Mouse (Mus musculus) regulatory T cell (primary cell): ENCODE results near the gene Zfp956.

Source experiments
- in situ Hi-C: fragments of 300-600 bp; cut with MboI, MseI; formaldehyde crosslinking; loops from one replicate; pipeline ENCODE4 v1.15.1; 2025; ENCODE audit warnings: high pct_unique_total_duplicates

Zfp956 gene

DNA sequence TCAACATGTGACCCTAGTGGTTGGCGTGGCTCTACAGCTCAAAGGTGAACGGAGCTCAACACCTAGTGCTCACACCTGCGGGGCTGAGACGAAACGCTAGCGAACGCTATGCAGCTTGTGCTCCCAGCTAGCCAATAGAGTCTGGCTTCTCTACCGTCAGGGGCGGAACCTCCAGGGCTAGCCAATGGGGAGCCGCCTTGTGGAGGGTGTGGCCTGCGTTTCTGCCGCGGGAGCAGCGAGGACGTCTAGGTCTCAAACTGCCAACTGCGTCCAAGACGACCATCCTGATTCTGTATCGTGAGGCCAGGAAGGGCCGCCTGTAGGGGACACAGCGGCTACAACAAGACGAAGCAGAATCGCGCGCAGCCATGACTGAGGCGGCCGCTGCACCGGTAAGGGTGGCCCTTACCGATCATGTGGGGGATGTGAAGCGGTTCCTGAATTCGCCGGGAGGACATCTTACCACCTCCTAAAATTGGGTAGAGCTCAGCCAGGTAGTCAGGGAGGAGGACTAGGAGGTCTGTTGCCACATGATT, at the start of gene Zfp956:
Gene Zfp956 (plus strand): TSS at position 200 of the 536 bp plus-strand sequence.
- in situ Hi-C loops = no loop called here

GRCm38 (mm10) chr6:47903587-47903986, 49.6 kb upstream of the Zfp956 start:
- in situ Hi-C loops = no loop called here

DNA sequence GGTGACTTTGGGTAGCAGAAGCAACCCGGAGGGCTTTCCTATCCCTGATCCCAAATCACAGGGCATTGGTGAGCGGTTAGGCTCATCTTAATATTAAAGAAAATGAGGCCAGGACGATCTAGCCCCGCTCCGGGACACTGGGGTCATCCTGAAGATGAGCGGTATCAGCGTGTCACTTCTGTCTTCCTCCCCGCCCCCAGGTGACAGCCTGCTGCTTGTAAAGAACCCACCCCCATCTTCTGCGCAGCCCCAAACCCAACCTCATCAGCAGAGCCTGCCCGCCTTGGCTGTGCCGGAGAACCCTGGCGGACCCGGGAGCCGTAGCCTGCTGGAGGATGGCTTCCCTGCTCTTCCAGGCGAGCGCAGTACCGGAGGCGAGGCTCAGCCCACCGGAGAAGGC, 48.8 kb upstream of the Zfp956 start:
- in situ Hi-C loops = no loop called here

DNA sequence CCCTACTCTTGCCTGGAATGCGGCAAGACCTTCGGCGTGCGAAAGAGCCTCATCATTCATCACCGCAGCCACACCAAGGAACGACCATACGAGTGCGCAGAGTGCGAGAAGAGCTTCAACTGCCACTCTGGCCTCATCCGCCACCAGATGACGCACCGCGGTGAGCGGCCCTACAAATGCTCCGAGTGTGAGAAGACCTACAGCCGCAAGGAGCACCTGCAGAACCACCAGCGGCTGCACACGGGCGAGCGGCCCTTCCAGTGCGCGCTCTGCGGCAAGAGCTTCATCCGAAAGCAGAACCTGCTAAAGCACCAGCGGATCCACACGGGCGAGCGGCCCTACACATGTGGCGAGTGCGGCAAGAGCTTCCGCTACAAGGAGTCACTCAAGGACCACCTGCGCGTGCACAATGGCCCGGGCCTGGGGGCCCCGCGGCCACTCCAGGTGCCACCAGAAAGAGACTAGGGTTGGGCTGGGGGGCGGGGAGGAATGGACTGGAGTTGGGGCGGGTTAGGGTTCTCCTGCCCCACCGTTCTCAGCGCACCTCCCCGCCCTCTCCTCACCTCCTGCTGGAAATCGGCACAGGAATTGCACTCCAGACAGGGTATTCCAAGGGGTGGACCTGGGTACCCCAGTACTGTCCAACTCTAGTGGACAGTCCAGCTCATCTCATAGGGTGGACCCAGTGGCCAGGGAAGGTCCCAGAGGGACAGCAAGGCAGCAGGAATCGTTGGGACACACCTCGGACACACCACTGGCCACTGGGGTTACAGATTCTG, 48.1 kb upstream of the Zfp956 start:
- in situ Hi-C loops = no loop called here

GRCm38 (mm10) chr6:47906326-47906725, 46.9 kb upstream of the Zfp956 start:
- in situ Hi-C loops = no loop called here

GRCm38 (mm10) chr6:47909007-47909406, 44.2 kb upstream of the Zfp956 start:
- in situ Hi-C loops = no loop called here

DNA sequence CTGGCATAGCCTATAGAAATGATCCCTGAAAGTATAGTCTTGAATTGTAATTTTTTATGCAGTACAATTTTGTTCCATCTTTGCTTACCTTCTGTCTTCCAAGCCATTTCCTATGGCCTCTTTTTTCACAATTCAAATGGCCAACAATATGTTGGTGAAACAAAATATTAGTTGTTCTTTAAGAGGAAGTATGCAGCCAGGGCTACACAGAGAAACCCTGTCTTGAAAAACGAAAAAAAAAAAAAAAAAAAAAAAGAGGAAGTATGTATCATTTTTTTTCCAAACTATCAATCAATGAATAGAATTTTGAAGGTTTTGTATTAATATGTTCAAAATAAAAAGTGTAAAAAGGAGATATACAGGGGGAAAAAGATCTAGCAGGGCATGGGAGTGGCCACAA, 41.5 kb upstream of the Zfp956 start:
- in situ Hi-C loops = no loop called here

DNA sequence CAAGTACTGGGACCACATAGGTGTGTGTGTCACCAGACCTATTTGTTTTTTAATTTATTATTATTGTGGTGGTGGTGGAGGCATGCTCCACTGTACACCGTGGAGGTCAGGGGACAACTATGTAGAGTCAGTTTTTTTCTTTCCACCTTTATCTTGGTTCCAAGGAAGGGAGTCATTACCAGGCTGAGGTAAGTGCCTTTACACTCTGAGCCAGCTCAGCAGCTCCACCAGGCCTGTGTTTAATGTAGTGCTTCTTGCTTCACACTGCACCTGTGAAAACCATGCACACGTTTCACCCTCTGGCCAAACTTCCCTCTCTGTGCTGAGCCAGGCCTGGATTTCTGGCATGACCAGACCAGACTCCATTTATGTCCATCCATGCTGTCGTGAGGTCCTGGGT, 40.2 kb upstream of the Zfp956 start:
- in situ Hi-C loops = no loop called here

GRCm38 (mm10) chr6:47917051-47917450, 36.1 kb upstream of the Zfp956 start:
- in situ Hi-C loops = no loop called here

GRCm38 (mm10) chr6:47918768-47919274, 34.4 kb upstream of the Zfp956 start:
- in situ Hi-C loops = no loop called here

DNA sequence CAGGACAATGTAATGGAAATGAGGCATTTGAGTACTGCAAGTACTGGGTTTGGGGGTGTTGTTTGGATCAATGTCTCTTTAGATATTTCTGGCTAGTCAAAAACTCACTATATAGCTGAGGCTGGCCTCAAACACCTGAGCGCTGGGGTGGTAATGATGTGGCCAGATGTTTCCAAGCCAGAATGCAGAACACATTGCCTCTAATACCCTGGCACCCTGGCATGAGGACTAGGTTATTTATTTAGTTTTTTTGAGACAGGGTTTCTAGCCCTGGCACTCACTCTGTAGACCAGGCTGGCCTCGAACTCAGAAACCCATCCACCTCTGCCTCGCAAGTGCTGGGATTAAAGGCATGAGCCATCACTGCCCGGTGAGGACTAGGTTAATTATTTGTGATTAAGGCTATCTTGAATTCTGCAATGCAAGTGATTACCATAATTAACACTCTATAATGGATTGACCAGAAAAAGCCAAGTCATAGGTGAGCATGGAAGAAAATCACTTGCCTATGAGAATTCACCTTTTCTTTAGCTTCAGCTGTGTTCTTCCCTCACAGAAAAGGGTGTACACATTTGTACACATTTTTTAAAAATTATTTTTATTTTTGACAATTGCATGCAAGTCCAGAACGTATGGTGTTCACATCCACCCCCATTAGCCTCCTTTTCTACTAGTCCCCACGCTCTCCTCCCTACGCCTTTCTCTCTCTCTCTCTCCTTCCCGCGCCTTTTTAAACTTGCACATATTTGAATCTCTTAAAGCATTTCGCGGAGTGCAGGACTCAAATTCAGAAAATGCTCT, 33.3 kb upstream of the Zfp956 start:
- in situ Hi-C loops = no loop called here

- in situ Hi-C loops = no loop called here
These were observed 32.5 kb upstream of the Zfp956 start, which contains the start of gene Zfp212 for GRCm38 (mm10) chr6:47920447-47921340. Gene Zfp212 (plus strand): TSS chr6:47920476.

- in situ Hi-C loops = loop anchor here (10.0 kb wide), 1 partner anchor 258 kb away; no protein-coding TSS in a partner anchor
These were observed 10.7 kb upstream of the Zfp956 start for GRCm38 (mm10) chr6:47942461-47942860.

GRCm38 (mm10) chr6:47943021-47943691, 10.0 kb upstream of the Zfp956 start:
- in situ Hi-C loops = loop anchor here (10.0 kb wide), 1 partner anchor 258 kb away; no protein-coding TSS in a partner anchor

GRCm38 (mm10) chr6:47943721-47944120, 9.5 kb upstream of the Zfp956 start:
- in situ Hi-C loops = loop anchor here (10.0 kb wide), 1 partner anchor 259 kb away; no protein-coding TSS in a partner anchor

- in situ Hi-C loops = loop anchor here (10.0 kb wide), 1 partner anchor 263 kb away; no protein-coding TSS in a partner anchor
These were observed 5.8 kb upstream of the Zfp956 start for GRCm38 (mm10) chr6:47947388-47947787.

DNA sequence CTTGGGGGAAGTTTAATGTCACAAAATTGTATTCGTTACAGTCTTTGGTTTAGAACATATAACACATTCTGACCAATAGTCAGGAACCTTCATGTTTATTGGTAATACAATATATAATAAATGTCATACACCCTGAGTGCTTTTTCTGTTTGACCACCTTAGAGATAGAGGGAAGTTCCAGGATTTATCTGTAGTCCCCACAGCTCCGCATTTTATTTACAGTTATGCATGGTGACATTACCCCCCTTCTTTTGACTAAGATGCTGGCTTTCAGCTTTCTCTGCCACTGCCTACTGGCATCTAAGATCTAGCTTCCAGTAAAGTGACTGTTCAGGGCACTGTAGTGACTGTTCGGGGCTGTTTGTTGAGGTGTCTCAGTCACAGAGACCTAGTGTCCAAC, 1.2 kb downstream of the Zfp956 start:
- in situ Hi-C loops = no loop called here

- in situ Hi-C loops = no loop called here
These were observed 4.6 kb downstream of the Zfp956 start for GRCm38 (mm10) chr6:47957816-47958215.

DNA sequence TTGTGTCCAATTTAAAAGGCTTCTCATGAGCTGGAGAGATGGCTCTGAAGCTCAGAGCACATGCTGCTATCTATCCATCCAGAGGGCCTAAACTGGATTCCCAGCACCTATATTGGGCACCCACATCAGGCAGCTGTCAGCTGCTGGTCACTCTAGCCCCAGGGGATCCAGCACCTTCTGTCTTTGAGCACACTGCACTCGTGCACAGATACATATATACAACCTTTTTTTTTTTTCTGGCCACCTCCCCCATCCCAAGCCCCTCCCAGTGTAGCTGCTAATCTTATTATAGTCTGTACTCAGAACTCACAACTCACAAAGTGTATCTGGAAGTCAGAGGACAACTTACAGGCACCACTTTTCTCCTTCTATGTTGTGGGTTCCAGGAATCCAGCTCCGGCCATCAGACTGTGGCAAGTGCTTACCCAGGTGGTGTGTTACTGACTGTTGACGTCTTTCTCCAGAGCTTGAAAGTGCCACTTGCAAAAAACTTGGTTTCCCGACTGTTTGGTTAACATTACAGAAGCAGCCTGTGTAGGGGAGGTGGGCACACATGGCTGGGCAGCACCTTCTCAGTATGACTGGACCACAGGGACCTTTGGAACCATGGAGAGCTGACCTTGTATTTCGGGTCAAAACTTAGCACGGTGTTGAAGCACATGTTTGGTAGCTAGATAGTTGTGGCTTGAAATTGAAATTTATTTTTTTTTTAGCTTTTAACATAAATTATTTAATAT, 7.7 kb downstream of the Zfp956 start:
- in situ Hi-C loops = no loop called here

DNA sequence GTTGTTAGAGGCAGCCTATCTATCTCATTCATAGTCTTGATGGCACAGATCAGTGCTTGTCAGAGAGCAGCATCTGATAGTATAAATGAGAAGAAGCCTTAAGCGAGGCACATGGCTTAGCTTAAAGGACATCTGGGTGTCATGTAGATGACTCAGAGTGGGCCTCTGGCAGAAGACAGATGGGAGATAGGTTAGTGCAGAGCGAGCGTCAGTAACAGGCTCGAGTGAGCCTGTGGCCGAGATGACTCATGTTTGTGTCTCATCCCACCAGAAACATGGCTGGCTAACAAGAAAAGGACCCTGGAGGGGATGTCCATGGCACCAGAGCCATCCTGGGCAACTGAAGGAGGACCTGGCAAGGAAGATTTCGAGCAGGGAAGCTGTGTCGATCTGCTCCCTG, 9.9 kb downstream of the Zfp956 start:
- in situ Hi-C loops = no loop called here
